Mouse (Mus musculus): ENCODE measurements around the gene Hyal3.

GRCm38 (mm10) chr9:107598385-107598784 is 17.8 kb downstream of the Hyal3 start:
- TF ChIP-seq EP300 (IDR thresholded peaks at IDR 0.05) (no peak), CTCF (IDR thresholded peaks at IDR 0.05) (no peak)

All from lung, postnatal 0 days (tissue).